Comparison of ENCODE assay signal across 9 mouse cellular contexts in the genomic region with DNA sequence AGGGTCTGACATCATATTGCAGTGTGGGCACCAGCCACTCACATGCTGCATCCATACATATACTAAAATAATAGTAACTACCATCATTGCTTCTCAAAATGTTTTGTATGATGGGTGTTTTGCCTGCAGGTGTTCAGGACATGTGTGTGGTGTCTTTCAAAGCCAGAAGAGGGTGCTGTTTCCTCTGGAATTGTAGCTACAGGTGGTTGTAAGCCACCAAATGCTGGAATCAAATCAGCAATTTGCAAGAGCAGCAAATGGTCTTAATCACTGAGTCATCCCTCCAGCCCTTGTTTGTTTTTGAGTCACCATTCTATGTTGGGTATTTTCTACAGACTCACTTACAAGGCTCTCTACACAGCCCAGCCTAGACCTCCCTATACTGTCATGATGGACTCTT. TPM values are rescaled to one million over a fixed set of nuclear protein-coding genes. Genes with fewer than 3 reads are reported as not detected.
DNase-seq lines count a peak whose midpoint lies in the region; ATAC-seq and TF ChIP-seq lines count a peak whose summit lies in the region.
"Had no signal": no experiment of that assay in that cellular context is flagged by ENCODE, and none has a peak within 500 bp of the region (broad histone marks: within the 10 kb centered on the region; RNA-seq: fewer than 3 reads in every experiment).

No protein-coding gene starts in this region.

- H3K9ac ChIP-seq in liver, postnatal 0 days (replicated peaks), result no peak overlapping the region
- H3K9ac ChIP-seq: midbrain, embryonic 12.5 days had no signal

- no peak overlapping the region for H3K27ac ChIP-seq in liver, postnatal 0 days (ENCODE audit: low read depth)
- H3K27ac ChIP-seq: midbrain, embryonic 12.5 days had no signal

- ATAC-seq in liver, postnatal 0 days, result peak; percentile 28; the same call in 1 of the 2 replicates

- DNase-seq in heart, adult 8-10 months (ENCODE audit: low spot score), result peak; percentile 14
- DNase-seq in heart, postnatal 25 days (ENCODE audit: low spot score), result no peak
- peak; percentile 26 for DNase-seq in c-Kit-negative CD71-positive TER-119-positive erythroid progenitor cells, embryonic 14.5 days (ENCODE audit: low read depth, low spot score)
- no peak for DNase-seq in liver, postnatal 0 days
- no peak for DNase-seq in layer of hippocampus, adult 8-10 months (ENCODE audit: low spot score in 2 of 2)
- no peak for DNase-seq in cerebellum, postnatal 25 days
- DNase-seq in frontal cortex, postnatal 25 days (ENCODE audit: low spot score in 2 of 2), result no peak

- no peak for TF ChIP-seq EP300 in liver, postnatal 0 days (IDR thresholded peaks at IDR 0.05; ENCODE audit: low read depth)

- H3K4me3 ChIP-seq in E14TG2a.4 (replicated peaks; ENCODE audit: low read length), result no peak overlapping the region
- no peak overlapping the region for H3K4me3 ChIP-seq in liver, postnatal 0 days (ENCODE audit: low read depth, low read length)
- H3K4me3 ChIP-seq: midbrain, embryonic 12.5 days had no signal

- no peaks in the 10 kb centered on the region for H3K9me3 ChIP-seq in E14TG2a.4 (ENCODE audit: low read length)
- no peaks in the 10 kb centered on the region for H3K9me3 ChIP-seq in liver, postnatal 0 days (ENCODE audit: low read length)
- H3K9me3 ChIP-seq: midbrain, embryonic 12.5 days had no signal

- no peak overlapping the region for H3K4me2 ChIP-seq in liver, postnatal 0 days (ENCODE audit: low read depth, low read length)
- H3K4me2 ChIP-seq: midbrain, embryonic 12.5 days had no signal

- TF ChIP-seq CTCF in E14TG2a.4 (conservative IDR thresholded peaks at IDR 0.05; ENCODE audit: low read length), result peak; percentile 49
- TF ChIP-seq CTCF in liver, postnatal 0 days (IDR thresholded peaks at IDR 0.05; ENCODE audit: low read depth), result peak; percentile 79

- intact Hi-C loops in heart, postnatal 25 days (cut with DNase I), result loop anchor here (5.0 kb wide), 1 partner anchor 109 kb away; no protein-coding TSS in a partner anchor

- H3K36me3 ChIP-seq in E14TG2a.4 (ENCODE audit: insufficient read depth, low read length), result peaks cover 24% of the 10 kb centered on the region
- peaks cover 13% of the 10 kb centered on the region for H3K36me3 ChIP-seq in liver, postnatal 0 days (replicated peaks; ENCODE audit: insufficient read depth, low read length)

- H3K27me3 ChIP-seq in E14TG2a.4 (ENCODE audit: insufficient read depth, low read length), result peaks cover 2% of the 10 kb centered on the region; the same call in 1 of the 2 replicates
- no peaks in the 10 kb centered on the region for H3K27me3 ChIP-seq in liver, postnatal 0 days (ENCODE audit: insufficient read depth, low read length)

- H3K4me1 ChIP-seq in E14TG2a.4 (replicated peaks; ENCODE audit: low read depth, low read length), result peaks cover 37% of the 10 kb centered on the region
- H3K4me1 ChIP-seq in liver, postnatal 0 days (ENCODE audit: insufficient read depth), result peaks cover 14% of the 10 kb centered on the region

RNA-seq across cellular contexts. Expression of gene Psmb4, which starts 1.8 kb away (rescaled TPM):
- total RNA-seq in heart, adult 8-10 months (2022), result 100 to 1,000 TPM; 186 to 247 (median 204) TPM
- 100 to 1,000 TPM; 217 to 228 TPM for total RNA-seq in heart, postnatal 25 days (2021)
- 172 and 174 TPM in 2 replicates for polyA plus RNA-seq in liver, postnatal 0 days (2015; fragmentation: Nextera tagmentation; extraction: Ambion mirVana)
- 100 to 1,000 TPM; 219 to 262 (median 240) TPM for total RNA-seq in layer of hippocampus, adult 8-10 months (2022)

RNA-seq across cellular contexts. Expression of gene Selenbp1, which starts 44.3 kb away (rescaled TPM):
- total RNA-seq in heart, adult 8-10 months (2022), result 100 to 1,000 TPM; 118 to 153 (median 121) TPM
- total RNA-seq in heart, postnatal 25 days (2021), result 10 to 100 TPM; 93.9 to 98.3 TPM
- 129 and 135 TPM in 2 replicates for polyA plus RNA-seq in liver, postnatal 0 days (2015; fragmentation: Nextera tagmentation; extraction: Ambion mirVana)
- total RNA-seq in layer of hippocampus, adult 8-10 months (2022), result 10 to 100 TPM; 11.1 to 14.5 (median 12.5) TPM

RNA-seq across cellular contexts. Expression of gene Pogz, which starts 51.2 kb away (rescaled TPM):
- 10 to 100 TPM; 15.4 to 21.3 (median 18.7) TPM for total RNA-seq in heart, adult 8-10 months (2022)
- total RNA-seq in heart, postnatal 25 days (2021), result 10 to 100 TPM; 16.6 to 21.3 TPM
- polyA plus RNA-seq in liver, postnatal 0 days (2015; fragmentation: Nextera tagmentation; extraction: Ambion mirVana), result 2.9 and 3.3 TPM in 2 replicates
- total RNA-seq in layer of hippocampus, adult 8-10 months (2022), result 10 to 100 TPM; 52.0 to 71.5 (median 61.4) TPM

Comparison
In these comparisons a context has a peak if more than half of its experiments do, and no peak if none do; other contexts are left out.
1. DNase-seq: peak in heart, adult 8-10 months (single experiment) and c-Kit-negative CD71-positive TER-119-positive erythroid progenitor cells, embryonic 14.5 days (single experiment); none in heart, postnatal 25 days (single experiment), liver, postnatal 0 days (single experiment), layer of hippocampus, adult 8-10 months (0 of 2), cerebellum, postnatal 25 days (0 of 2) and frontal cortex, postnatal 25 days (0 of 2).
2. RNA of gene Selenbp1, which starts 44.3 kb away (total RNA-seq): 118 to 153 TPM in heart, adult 8-10 months and 93.9 to 98.3 TPM in heart, postnatal 25 days; 11.1 to 14.5 TPM in layer of hippocampus, adult 8-10 months; every median in the first group is over 4 times any median in the second.